Mouse (Mus musculus) liver (tissue): Measurements from ENCODE around the gene Fyttd1.
"Not testable (repeated sequence)": the region's sequence is repeated elsewhere in the genome, so short reads cannot be mapped to it uniquely, and the experiment has no call there.

Source experiments
- DNase-seq: peaks from one replicate; pipeline ENCODE4 v3.0.0-alpha.2; 2020; ENCODE audit warnings: mixed read lengths

Gene Fyttd1

DNA sequence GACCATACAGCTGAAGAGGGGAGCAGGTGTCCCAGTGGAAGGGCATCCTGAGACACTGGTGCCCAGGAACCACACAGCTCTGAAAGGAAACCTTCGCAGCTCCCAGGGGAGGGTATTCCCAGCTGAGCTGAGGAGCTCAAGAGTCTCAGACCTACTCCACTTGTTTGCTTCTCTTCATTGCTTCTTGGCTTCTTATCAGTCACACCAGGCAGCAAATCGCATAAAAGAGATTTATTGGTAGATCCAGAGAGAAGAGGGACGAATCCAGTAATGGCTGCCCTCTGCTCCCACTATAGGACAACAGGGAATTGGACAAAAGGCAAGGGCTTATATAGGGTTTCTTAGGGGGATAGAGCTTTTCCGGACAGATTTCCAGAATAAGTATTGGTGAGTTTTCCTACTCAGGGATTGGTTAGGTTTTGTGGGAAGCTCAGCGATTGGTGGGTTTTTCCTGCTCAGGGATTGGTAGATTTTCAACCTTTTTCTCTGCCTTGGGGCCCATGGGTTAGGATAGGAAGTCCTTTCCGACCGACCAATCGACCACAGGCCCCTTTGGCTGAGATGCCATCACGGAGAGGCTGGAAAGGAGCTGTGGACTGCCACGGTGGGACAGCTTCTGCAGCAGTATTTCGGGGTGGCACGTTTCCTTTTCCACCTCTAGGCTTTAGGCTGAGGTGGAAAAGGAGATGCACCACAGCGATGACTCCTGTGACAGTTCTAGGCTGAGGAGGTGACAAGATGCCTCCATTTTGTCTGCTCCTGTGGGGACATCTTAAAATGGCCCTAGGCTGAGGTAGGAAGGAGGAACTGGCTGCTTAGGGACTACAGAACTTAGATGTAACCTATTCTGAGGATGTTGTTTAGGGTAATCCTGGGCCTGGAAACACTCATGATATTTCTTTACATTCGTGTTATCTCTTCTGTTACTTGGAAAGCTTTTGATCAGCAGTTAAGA, 1.9 kb downstream of the Fyttd1 start:
- DNase-seq: no peak

GRCm38 (mm10) chr16:32881538-32881937, 4.2 kb downstream of the Fyttd1 start:
- DNase-seq: no peak

- no peak for DNase-seq
These were observed 10.7 kb downstream of the Fyttd1 start for GRCm38 (mm10) chr16:32887996-32888395.

- DNase-seq: no peak
These were observed 12.6 kb downstream of the Fyttd1 start for GRCm38 (mm10) chr16:32889881-32890280.

DNA sequence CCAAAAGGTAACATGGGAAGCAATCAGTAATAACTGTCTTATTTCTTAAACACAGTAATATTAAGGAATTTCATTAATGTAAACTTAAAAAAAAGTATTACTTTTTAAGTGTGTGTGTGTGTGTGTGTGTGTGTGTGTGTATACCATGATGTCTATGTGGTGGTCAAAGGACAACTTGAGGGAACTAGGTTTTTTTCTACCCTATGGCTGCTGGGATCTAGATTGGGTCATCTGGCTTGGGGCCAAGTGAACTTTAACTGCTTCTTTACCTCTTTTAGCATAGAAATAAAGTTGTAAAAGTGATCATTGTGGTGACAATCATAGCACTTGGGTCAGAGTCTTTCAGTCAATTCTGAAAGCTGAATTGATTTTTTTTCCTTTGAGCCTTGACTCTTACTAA, 18.8 kb downstream of the Fyttd1 start:
- no peak for DNase-seq

DNA sequence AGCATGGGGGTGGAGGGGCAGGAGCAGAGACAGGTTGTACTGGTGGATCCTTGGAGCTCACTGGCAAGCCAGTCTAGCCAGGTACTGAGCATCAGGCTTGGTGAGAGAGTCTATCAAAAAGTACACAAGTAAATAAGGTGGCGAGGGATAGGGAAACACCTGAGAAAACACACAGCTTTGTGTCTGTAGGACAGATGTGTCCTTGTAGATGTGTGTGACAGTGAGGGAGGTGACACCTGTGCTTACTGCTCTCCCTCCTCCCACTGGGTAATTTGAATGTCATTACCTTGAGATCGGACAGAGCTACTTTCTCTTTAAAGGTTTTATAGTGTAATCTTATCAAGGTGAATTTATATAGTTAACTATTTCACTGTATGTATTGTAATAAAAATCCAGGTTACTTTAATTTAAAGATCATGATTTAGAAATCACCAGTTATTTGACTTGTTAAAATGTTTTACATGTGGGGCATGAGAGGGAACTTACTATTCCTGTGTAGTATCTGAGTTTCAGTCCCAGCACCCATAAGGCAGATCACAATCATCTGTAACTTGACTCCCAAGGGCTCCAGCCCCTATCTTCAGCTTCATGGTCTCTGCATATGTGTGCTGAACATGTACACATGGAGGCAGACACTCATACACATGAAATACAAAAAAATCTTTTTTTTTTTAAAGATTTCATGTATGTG, 24.2 kb downstream of the Fyttd1 start:
- no peak for DNase-seq

DNA sequence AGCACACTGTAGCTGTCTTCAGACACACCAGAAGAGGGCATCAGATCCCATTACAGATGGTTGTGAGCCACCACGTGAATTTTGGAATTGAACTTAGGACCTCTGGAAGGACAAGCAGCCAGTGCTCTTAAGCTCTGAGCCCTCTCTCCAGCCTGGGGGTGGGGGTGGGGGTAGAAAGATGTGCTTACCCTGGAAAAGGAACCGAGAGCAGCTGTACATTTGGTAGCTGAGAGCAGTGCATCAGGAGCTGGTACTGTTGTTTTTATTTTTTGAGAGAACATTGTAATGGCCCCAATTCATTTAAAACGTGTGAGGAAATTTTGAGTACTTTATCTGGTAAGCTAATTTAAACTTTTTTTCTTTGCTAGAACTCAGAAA, 24.7 kb downstream of the Fyttd1 start:
- no peak for DNase-seq

DNA sequence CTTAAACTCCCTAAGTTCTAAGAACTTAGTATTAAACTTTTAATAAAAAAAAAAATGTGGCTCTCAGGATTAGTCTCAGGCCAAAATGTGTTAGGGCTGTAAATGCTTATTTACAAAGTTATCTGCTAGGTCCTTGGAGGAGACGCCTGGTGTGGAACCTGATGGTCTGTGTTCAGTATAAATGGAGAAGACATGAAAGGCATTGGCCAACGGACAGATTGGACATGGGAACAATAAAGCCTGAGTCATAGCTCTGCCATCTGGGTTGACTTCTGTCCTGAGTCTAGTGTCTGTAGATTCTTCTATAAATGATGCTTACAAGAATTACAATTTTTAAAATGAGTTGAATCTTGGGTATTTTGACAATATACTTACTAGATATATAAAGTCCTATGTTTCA, 28.9 kb downstream of the Fyttd1 start:
- DNase-seq: no peak

- no peak for DNase-seq
These were observed 29.4 kb downstream of the Fyttd1 start for GRCm38 (mm10) chr16:32906727-32907126.

DNA sequence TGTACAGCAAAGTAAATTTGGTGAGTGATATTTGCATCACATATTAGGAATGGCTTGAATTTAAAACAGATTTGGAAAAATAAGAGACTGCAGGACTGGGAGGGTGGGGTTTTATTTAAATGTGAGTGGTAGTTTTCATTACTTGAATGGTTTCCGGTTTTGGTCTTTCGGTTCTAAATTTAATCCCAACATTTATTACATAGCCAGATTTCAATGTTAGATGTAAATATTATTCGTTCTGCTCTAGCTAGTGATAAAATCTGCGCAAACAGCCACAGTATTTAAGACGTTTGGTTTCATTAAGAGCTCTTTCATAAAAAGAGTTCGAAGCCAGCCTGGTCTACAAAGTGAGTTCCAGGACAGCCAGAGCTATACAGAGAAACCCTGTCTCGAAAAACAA, 35.9 kb downstream of the Fyttd1 start:
- no peak for DNase-seq

DNA sequence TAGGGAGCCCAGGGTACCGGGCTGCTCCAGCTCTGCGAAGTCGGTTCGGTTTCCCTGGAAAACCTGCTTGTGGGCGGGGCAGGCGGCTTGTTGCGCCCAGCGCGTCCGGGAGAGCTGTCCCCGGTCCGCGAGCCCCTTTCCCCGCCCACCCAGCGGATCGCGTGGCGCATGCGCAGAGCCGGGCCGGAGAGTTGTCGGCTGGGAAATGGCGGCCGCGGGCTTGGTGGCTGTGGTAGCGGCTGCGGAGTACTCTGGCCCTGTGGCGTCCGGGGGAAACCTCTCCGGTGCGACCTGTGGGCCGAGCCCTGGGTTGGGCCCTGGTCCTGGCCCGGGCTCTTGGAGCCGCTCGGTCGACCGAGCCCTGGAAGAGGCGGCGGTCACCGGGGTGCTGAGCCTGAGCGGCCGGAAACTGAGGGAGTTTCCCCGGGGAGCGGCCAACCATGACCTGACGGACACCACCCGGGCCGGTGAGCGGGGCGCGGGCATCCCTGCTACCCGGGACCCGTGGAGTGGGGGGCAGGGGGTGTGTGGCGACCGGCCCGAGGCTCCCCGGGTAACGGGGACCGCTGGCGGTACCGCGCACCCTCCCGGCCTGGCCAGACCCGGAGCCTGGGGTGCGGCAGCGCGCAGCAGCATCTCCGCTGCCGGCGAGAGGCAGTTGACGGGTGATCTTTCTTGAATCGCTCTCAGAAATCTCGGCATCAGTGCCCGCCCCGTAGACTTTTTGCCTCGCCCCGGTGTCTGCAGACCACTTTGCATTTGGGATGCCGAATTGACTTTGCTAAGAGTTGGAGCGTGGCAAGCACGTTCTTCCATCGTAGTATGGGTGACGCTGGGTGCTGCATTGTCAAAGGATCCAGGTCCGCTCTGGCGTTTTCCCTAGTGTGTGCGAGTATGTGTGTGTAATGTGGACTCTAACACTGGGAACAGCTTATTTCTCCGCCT, 36.9 kb downstream of the Fyttd1 start, which contains the start of gene Lrch3:
Gene Lrch3, plus strand, starts transcription at position 164 of the 945 bp plus-strand sequence.
- DNase-seq: peak; percentile 98

DNA sequence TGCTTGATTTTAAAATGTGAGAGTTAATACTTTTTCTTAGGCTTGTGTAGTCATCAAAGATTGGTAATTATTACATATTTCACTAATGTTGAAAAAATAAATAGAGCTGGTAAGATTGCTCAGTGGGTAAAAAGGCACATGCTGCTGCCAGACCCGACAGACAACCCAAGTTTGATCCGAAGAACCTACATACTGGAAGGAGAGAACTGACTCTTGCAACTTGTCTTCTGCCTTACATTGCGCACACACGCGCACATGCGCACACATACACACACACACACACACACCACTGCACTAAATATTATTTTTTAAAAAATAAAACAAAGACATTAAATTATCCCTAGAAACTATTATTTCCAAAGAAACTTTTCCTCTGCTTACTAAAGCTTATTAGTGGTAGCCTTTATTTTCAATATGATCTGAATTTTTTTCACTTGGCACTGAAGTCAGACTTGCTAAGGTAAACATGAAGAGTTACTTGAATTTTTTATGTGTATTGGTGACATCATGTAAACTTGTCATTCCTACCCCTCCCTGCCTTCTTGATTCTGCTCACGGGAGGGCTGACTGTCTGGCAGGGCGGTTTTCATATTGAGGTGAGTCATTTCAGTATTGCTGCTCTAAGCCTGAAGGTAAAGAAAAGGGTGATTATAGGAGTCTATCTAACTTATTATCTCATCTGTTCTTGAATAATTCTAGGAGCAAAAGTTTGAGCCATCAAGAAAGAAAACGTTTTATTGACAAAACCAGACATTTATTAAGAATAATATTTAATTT, 38.2 kb downstream of the Fyttd1 start:
- DNase-seq: peak; percentile 10

DNA sequence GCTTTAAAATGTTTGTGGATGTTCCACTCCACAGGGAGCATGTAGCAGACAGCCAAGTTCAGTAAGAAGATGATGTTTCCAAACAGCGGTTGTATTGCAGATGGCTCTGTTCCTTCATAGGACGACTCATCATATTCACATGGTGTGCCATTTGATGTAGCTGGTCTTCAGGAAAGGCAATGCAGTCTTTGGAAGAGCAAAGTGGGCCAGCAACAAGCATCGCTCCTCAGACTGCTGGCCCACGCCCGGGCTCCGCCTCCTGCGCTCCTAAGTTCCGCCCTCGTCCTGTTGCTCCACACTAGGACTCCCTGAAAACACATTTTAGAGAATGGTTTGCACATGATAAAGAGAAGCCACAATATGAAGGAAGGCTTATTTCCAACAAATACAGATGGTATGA, 49.3 kb downstream of the Fyttd1 start:
- not testable (repeated sequence) for DNase-seq

- no peak for DNase-seq
These were observed 49.7 kb downstream of the Fyttd1 start for GRCm38 (mm10) chr16:32927044-32927443.

DNA sequence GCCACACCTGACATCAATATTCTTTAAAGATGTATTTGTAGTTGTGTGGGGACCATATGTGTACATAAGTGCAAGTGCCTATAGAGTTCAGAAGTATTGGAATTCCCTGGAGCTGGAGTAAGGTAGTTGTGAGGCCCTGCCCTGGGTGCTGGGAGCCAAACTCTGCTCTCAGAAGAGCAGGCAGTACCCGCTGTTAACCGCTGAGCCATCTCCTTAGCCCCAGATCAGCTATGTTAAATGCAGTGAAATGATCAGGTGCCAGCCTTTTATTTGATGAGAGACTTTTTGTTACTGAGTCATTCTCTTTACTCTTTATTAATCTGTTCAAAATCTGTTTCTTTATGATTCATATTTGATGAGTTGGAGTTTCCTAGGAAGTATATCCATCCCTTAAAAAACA, 52.6 kb downstream of the Fyttd1 start:
- DNase-seq: no peak

DNA sequence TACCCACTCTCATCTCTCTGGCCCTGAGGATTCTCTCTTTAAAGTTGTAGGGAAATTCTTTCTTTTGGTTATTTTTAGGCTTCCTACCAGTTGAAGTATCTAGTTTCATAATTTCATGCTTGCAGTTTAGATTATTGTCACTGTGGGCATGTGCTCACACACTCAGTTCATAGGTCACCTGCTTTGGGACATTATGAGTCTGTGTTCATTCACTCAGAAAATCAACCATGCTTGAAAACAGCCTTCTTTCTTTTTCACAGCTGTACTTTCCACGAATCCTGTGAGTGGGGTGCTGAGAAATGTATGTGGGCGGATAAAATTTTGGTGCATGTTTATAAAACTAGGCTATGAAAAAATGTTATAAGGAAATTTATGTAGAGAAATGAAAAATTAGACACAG, 57.2 kb downstream of the Fyttd1 start:
- no peak for DNase-seq

DNA sequence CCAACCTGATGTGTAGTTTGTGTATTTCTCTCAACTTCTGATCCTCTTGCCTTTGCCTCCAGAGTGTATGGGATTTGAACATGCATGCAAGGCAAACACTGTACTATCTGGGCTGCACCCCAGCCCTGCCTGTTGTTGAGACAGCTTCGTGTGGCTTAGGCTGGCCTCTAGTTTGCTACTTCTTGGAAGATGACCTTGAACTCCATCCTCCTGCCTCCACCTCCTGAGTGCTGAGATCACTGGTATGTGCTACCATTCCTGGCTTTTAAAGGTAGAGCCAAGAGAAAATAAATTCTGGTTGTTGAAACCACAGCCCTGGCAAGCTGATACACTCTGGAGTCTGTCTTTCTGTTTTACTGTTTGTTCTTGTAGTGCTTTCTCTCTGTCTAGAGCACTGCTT, 57.8 kb downstream of the Fyttd1 start:
- DNase-seq: no peak

DNA sequence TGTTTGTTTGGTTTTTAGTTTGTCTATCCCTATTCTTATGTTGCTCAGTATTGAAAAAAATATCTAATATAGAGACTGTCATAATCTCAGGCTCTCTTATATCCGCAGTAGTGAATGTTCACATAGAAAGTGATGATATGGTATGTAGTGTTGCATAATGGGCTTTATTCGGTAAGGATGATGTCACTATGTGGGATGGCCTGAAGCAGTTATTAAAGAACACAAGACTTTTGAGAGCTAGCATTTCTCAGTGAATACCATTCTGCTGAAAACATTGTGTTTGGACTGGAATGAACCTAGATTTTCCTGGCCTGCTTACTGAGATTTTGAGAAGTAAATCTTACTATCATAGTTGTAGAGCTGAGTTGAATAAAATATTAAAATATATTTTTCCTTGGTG, 60.1 kb downstream of the Fyttd1 start:
- DNase-seq: no peak

- not testable (repeated sequence) for DNase-seq
These were observed 62.0 kb downstream of the Fyttd1 start for GRCm38 (mm10) chr16:32939301-32939700.

GRCm38 (mm10) chr16:32939716-32940115, 62.4 kb downstream of the Fyttd1 start:
- DNase-seq: not testable (repeated sequence)

GRCm38 (mm10) chr16:32941226-32941625, 63.9 kb downstream of the Fyttd1 start:
- DNase-seq: not testable (repeated sequence)

DNA sequence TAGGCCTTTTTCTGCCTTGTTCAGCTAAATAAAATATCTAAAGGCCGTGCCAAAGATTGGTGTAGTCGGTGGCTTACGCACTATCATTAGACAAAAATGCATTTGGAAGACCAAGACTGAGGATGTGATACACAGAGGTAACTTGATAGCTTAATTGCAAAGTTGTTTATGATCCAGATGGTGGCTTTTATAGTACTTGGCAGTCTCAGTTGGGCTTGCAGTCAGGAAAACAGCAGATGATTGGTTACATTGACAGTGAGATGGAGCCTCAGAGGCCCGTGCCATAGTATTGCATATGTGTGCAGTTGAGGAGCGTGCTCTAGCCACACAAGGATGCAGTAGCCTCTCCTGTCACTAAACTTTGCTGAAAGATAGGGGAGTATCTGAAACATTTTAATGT, 65.4 kb downstream of the Fyttd1 start:
- DNase-seq: no peak
